Mouse (Mus musculus) adrenal gland (tissue): ENCODE data around the gene Tmem56.

Experiments used
- intact Hi-C: fragments of 180-260 bp; cut with DNase I; formaldehyde crosslinking; loops from one replicate; pipeline ENCODE4 v1.15.1; 2025
- long read RNA-seq, 2 experiments: library from polyadenylated mRNA; unstranded; transcript quantifications; one replicate each; pipeline ENCODE4 v2.0.0; 2020; ENCODE audit warnings: borderline replicate concordance in 1 of 2; ENCODE audit not compliant: insufficient replicate concordance in 1 of 2

The Tmem56 gene
- long read RNA-seq, experiment 1, full-length matches to known transcripts, result 3 of 4 reads
- long read RNA-seq, experiment 1, partial matches to known transcripts, result 0 of 4 reads
- long read RNA-seq, experiment 1, other reads (novel, unspliced or antisense), result 1 of 4 reads
- long read RNA-seq, experiment 2, full-length matches to known transcripts, result 9 of 20 reads
- long read RNA-seq, experiment 2, partial matches to known transcripts, result 1 of 20 reads
- long read RNA-seq, experiment 2, other reads (novel, unspliced or antisense), result 10 of 20 reads

DNA sequence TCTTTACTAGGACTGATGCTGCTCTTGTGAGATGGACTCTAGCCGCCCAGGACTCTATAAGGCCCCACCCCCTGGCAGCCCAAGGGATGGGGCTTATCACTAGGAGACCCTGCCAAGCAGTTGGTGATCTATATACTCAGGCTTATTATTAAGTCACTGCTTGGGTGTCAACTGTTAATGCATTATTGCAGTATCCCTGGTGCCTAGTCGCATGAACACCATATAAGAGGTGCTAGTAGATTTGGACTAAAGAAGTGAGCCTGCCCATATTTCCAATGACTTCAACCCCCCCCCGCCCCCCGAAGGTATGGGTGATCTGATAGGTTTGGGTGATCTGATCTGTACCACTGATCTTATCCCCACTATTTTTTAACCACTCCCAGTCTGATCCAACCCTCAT is at the start of gene Tmem56:
Tmem56 (minus strand) TSS at position 101 of the 400 bp plus-strand sequence.
- intact Hi-C loops, result no loop called here

GRCm38 (mm10) chr3:121330244-121330646 is 47.3 kb upstream of the Tmem56 start:
- intact Hi-C loops, result no loop called here

DNA sequence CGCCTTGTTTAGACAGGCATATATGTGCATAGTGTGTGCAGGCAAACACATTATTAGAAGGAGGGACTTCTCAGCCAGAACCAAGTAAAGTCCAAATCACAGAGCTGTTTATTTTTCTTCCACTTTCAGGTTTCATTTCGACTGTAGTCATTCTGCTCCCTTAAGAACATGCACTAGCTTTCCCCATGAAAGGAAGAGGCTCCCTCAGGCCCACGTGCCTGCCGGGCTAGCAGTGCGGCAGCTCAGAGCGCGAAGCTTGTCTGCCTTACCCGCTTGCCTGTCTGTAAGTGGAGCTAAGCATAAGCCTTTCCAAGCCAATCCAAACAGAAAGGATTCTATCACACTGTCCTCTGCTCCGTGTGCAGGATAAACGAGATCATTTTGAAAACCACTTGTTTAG is 46.7 kb upstream of the Tmem56 start:
- intact Hi-C loops, result no loop called here

DNA sequence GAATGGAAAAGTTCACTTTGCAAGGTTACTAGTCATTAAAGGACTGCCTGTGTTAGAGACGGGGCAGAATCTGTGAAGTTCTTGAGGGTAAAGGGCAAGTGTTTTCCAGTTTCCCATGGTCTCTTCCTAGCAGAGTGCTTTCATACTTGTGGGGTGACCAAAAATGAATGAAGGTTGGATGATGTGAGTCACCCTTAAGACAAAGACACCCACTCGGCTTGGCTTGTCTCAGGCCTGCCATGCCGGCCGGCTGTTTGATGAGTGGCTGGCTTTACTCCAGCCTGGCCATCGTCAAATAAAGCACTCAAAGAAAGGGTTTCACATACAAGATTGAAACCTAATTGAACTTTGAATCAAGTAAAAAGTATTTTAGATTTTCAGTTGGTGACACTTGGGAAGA is 44.5 kb upstream of the Tmem56 start:
- intact Hi-C loops, result no loop called here

DNA sequence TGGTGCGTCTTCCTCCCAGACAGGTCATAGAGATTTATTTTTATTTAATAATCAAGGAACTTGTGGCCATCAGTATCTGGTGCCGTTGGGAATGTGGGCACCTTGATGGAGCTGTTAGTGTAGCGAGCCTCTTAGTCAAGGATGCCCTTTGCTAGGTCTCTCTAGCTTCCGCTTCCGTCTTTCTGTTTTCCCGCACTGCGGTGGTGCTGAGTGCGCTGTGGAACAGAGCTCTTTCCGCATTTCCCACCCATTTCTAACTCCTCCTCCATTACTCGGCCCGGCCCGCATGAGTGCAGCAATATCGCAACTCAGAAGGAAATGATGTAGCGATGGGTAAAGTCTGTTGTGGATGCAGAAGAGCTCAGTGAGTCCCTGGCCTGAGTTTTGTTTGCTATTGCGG is 40.5 kb upstream of the Tmem56 start:
- intact Hi-C loops, result no loop called here

GRCm38 (mm10) chr3:121320896-121321295 is 38.0 kb upstream of the Tmem56 start:
- intact Hi-C loops, result no loop called here

- intact Hi-C loops, result no loop called here
Measured at GRCm38 (mm10) chr3:121319906-121320305, 37.0 kb upstream of the Tmem56 start.

- intact Hi-C loops, result no loop called here
Measured at GRCm38 (mm10) chr3:121315498-121315897, 32.6 kb upstream of the Tmem56 start.

- intact Hi-C loops, result loop anchor here (5.0 kb wide), 1 partner anchor 48 kb away; no protein-coding TSS in a partner anchor
Measured at GRCm38 (mm10) chr3:121314149-121314548, 31.3 kb upstream of the Tmem56 start.

- intact Hi-C loops, result loop anchor here (5.0 kb wide), 1 partner anchor 49 kb away; no protein-coding TSS in a partner anchor
Measured at GRCm38 (mm10) chr3:121312979-121313378, 30.1 kb upstream of the Tmem56 start.

- intact Hi-C loops, result loop anchor here (5.0 kb wide), 1 partner anchor 50 kb away; no protein-coding TSS in a partner anchor
Measured at GRCm38 (mm10) chr3:121312426-121312825, 29.5 kb upstream of the Tmem56 start.

DNA sequence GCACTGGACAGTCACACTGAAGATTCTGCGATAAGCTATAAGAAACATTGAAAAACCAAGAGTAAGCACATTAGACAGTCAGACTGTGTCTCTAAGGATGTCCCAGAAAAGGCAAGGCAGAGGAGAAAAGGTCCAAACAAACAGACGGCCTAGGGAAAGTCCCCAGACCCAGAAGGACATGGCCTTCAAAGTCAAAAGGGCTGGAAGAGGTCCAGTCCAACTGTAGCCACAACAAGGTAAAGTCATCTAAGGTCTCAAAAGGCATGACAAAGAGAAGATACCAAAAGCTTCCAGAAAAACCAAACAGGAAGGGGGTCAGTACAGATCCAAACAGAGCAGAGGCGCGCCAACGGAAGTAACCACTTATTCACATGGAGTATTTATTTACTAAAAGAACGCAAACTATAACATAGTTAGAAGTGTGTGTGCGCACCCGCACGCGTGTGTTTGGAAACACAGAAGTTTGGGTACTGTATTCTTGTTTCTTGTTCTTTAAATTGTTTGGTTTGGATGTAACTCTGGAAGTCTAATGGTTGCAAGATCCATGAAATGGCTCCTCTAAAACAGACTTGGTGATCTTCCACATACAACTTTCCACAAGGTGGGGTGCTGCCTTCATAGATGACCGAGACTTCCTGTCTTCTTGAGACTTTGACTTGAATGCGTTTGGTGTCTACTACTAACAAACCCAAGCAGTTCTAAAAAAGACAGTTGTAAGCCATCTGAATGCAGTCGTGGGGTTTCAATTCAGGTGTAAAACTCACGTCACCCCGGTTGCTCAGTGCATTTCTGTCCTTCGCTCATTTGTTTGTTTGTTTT is 27.2 kb upstream of the Tmem56 start:
- intact Hi-C loops, result loop anchor here (5.0 to 10.0 kb wide), 2 partner anchors 52 to 425 kb away; no protein-coding TSS in a partner anchor

- intact Hi-C loops, result loop anchor here (10.0 kb wide), 1 partner anchor 425 kb away; no protein-coding TSS in a partner anchor
Measured at GRCm38 (mm10) chr3:121309429-121309828, 26.5 kb upstream of the Tmem56 start.

DNA sequence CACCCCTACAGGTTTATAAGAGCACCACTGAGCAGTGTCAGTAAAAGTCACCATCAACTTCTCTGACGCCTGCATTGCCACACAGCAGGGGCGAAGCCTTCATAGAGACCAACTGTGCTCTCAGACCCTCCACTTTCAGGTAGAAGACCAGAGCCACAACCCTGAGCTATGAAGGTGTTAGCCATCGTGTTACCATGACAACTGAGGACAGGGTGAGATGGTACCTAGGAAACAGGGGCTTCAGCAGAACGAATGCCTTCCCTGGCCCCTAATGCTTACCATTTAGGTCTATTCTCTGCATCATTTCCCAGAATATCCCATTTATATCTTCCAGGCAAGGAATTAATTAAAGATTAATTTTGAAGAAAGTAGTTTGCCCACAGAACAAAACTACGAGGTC is 26.0 kb upstream of the Tmem56 start:
- intact Hi-C loops, result loop anchor here (10.0 kb wide), 1 partner anchor 426 kb away; no protein-coding TSS in a partner anchor

GRCm38 (mm10) chr3:121307532-121308234 is 24.8 kb upstream of the Tmem56 start:
- intact Hi-C loops, result loop anchor here (2.0 to 10.0 kb wide), 2 partner anchors 193 to 427 kb away; no protein-coding TSS in a partner anchor

GRCm38 (mm10) chr3:121306641-121307040 is 23.7 kb upstream of the Tmem56 start:
- intact Hi-C loops, result loop anchor here (2.0 to 10.0 kb wide), 2 partner anchors 194 to 428 kb away; no protein-coding TSS in a partner anchor

DNA sequence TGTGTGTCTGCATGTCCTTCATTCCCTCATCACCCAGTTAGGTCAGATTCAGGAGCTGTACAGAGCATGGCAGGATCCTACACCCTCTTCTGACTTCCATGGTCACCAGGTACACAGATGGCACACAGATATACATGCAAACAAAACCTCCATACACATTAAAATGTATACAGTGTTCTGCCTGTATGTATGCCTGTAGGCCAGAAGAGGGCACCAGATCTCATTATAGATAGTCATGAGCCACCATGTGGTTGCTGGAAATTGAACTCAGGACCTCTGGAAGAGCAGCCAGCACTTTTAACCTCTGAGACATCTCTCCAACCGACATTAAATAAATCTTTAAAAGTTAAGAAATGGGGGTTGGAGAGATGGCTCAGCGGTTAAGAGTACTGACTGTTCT is 11.3 kb upstream of the Tmem56 start:
- intact Hi-C loops, result loop anchor here (5.0 kb wide), 1 partner anchor 122 kb away; the partner anchor contains the start of gene Rwdd3

- intact Hi-C loops, result loop anchor here (5.0 kb wide), 1 partner anchor 119 kb away; the partner anchor contains the start of gene Rwdd3
Measured at GRCm38 (mm10) chr3:121291560-121292258, 8.8 kb upstream of the Tmem56 start, which contains the start of gene Alg14. Alg14 (plus strand) TSS chr3:121291773.

DNA sequence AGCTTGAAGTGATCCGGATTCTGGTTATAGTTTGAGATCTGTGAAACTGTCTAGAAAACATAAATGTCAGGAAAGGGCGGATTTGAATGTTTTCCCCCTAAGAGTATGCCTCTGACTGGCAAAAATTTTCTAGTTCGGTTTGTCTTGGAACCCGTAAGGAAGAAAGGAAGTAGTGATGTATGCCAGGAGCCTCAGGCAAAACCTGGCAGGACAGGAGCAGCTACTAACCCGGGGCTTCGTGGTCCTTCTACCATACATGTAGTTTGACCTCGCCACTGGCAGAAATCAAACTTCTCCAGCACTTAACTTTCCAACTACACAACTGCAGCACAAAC is 8.3 kb upstream of the Tmem56 start:
- intact Hi-C loops, result loop anchor here (5.0 kb wide), 1 partner anchor 119 kb away; the partner anchor contains the start of gene Rwdd3

GRCm38 (mm10) chr3:121290681-121291080 is 7.8 kb upstream of the Tmem56 start:
- intact Hi-C loops, result loop anchor here (5.0 kb wide), 1 partner anchor 118 kb away; the partner anchor contains the start of gene Rwdd3
